Mouse (Mus musculus) gastrocnemius, adult 8-10 months (tissue): ENCODE results near the gene Olfr812. TPM values are rescaled to one million over a fixed set of nuclear protein-coding genes. Genes with fewer than 3 reads are reported as not detected.
"Not testable (repeated sequence)": the region's sequence is repeated elsewhere in the genome, so short reads cannot be mapped to it uniquely, and the experiment has no call there.

Experiments
- DNase-seq, 2 experiments: peaks; one replicate each; pipeline ENCODE4 v3.0.0; 2022; ENCODE audit warnings: low spot score in 2 of 2
- total RNA-seq, 4 experiments: library from RNA; stranded (reverse); gene quantifications; 2 replicates each; pipeline ENCODE4 v1.2.4; 2022

The Olfr812 gene
- total RNA-seq: not detected

- no peak for DNase-seq
Observed at GRCm38 (mm10) chr10:129845994-129846393, at the start of gene Olfr812. TSS of gene Olfr812 (minus strand) at chr10:129846094.

GRCm38 (mm10) chr10:129885934-129886333, 40.0 kb upstream of the Olfr812 start:
- DNase-seq: no peak

- DNase-seq: not testable (repeated sequence)
Observed at GRCm38 (mm10) chr10:129885496-129885895, 39.6 kb upstream of the Olfr812 start.

- not testable (repeated sequence) for DNase-seq
Observed at GRCm38 (mm10) chr10:129879751-129880150, 33.9 kb upstream of the Olfr812 start, which contains the start of gene Olfr814. TSS of gene Olfr814 (minus strand) at chr10:129879851.

GRCm38 (mm10) chr10:129855067-129855466, 9.2 kb upstream of the Olfr812 start, which contains the start of gene Olfr813:
TSS of gene Olfr813 (plus strand) at chr10:129855367.
- DNase-seq: no peak

GRCm38 (mm10) chr10:129847343-129847742, 1.4 kb upstream of the Olfr812 start:
- no peak for DNase-seq

GRCm38 (mm10) chr10:129804296-129804695, 41.6 kb downstream of the Olfr812 start, which contains the start of gene Olfr811:
TSS of gene Olfr811 (minus strand) at chr10:129804396.
- DNase-seq: no peak

GRCm38 (mm10) chr10:129794817-129795216, 51.1 kb downstream of the Olfr812 start, which contains the start of gene Olfr810:
TSS of gene Olfr810 (minus strand) at chr10:129794917.
- no peak for DNase-seq

Other genes starting within 250 kb of the Olfr812 start
- gene Olfr796, start 233.5 kb downstream of the Olfr812 start, total RNA-seq: not detected
- gene Olfr798, start 218.2 kb downstream of the Olfr812 start, total RNA-seq: not detected
- gene Olfr799, start 208.6 kb downstream of the Olfr812 start, total RNA-seq: not detected
- not detected for gene Olfr800, start 188.4 kb downstream of the Olfr812 start, total RNA-seq
- not detected for gene Olfr801, start 172.2 kb downstream of the Olfr812 start, total RNA-seq
- gene Olfr802, start 157.9 kb downstream of the Olfr812 start, total RNA-seq: not detected
- not detected for gene Olfr803, start 151.8 kb downstream of the Olfr812 start, total RNA-seq
- not detected for gene Olfr804, start 142.9 kb downstream of the Olfr812 start, total RNA-seq
- gene Olfr805, start 116.7 kb downstream of the Olfr812 start, total RNA-seq: not detected
- not detected for gene Olfr806, start 104.2 kb downstream of the Olfr812 start, total RNA-seq
- not detected for gene Olfr807, start 88.3 kb downstream of the Olfr812 start, total RNA-seq
- gene Olfr808, start 80.6 kb downstream of the Olfr812 start, total RNA-seq: not detected
- not detected for gene Olfr809, start 71.5 kb downstream of the Olfr812 start, total RNA-seq
- not detected for gene Olfr810, start 51.2 kb downstream of the Olfr812 start, total RNA-seq
- not detected for gene Olfr811, start 41.7 kb downstream of the Olfr812 start, total RNA-seq
- not detected for gene Olfr813, start 9.3 kb upstream of the Olfr812 start, total RNA-seq
- not detected for gene Olfr814, start 33.8 kb upstream of the Olfr812 start, total RNA-seq
- not detected for gene Olfr815, start 59.8 kb upstream of the Olfr812 start, total RNA-seq
- gene Olfr816, start 69.5 kb upstream of the Olfr812 start, total RNA-seq: not detected
- not detected for gene Olfr818, start 103.0 kb upstream of the Olfr812 start, total RNA-seq
- gene Olfr819, start 121.2 kb upstream of the Olfr812 start, total RNA-seq: not detected
- not detected for gene Olfr247, start 130.0 kb upstream of the Olfr812 start, total RNA-seq
- gene Gm10310, start 139.0 kb upstream of the Olfr812 start, total RNA-seq: not detected
- not detected for gene Olfr820, start 166.5 kb upstream of the Olfr812 start, total RNA-seq
- not detected for gene Olfr821, start 184.3 kb upstream of the Olfr812 start, total RNA-seq
- not detected for gene Olfr822, start 225.1 kb upstream of the Olfr812 start, total RNA-seq